Mouse (Mus musculus): ENCODE data around the gene Abcc3.

- no peak for TF ChIP-seq POLR2A (IDR thresholded peaks at IDR 0.05; ENCODE audit: insufficient read length, low read depth)
- TF ChIP-seq REST (IDR thresholded peaks at IDR 0.05; ENCODE audit: insufficient read depth, insufficient read length) = no peak
Observed at GRCm38 (mm10) chr11:94374276-94374948, 18.4 kb downstream of the Abcc3 start.
